Mouse (Mus musculus) small intestine, adult 2 months (tissue): ENCODE data around the gene Mbtps2.

Source experiments
- CTCF ChIP-seq: fragments of 200-500 bp; IDR thresholded peaks from 2 replicates; pipeline ENCODE4 v1.5.1; 2012; ENCODE audit warnings: low read depth, mild to moderate bottlenecking, control low read depth, inconsistent platforms, low read length, moderate library complexity, mixed read lengths; ENCODE audit not compliant: insufficient replicate concordance, insufficient read length; ENCODE audit errors: extremely low read depth
- POLR2A ChIP-seq: fragments of 200-500 bp; IDR thresholded peaks from 2 replicates; pipeline ENCODE4 v1.6.1; 2012; ENCODE audit warnings: low read depth, mild to moderate bottlenecking, control low read depth, inconsistent platforms, low read length, moderate library complexity

- TF ChIP-seq POLR2A, result no peak
- TF ChIP-seq CTCF, result no peak
These were observed 94.0 kb downstream of the Mbtps2 start for GRCm38 (mm10) chrX:157504506-157504905.
